Mouse (Mus musculus): ENCODE measurements around the gene Akap12.

Akap12 gene

GRCm38 (mm10) chr10:4284781-4285180 lies 18.6 kb downstream of the Akap12 start:
- no peak for DNase-seq (ENCODE audit: low read depth)

GRCm38 (mm10) chr10:4285752-4286151 lies 19.6 kb downstream of the Akap12 start:
- no peak for DNase-seq (ENCODE audit: low read depth)

- no peak for DNase-seq (ENCODE audit: low read depth)
Measured at GRCm38 (mm10) chr10:4289171-4289570, 23.0 kb downstream of the Akap12 start.

- no peak for DNase-seq (ENCODE audit: low read depth)
Measured at GRCm38 (mm10) chr10:4289636-4290035, 23.5 kb downstream of the Akap12 start.

- DNase-seq (ENCODE audit: low read depth) = no peak
Measured at GRCm38 (mm10) chr10:4290145-4290544, 24.0 kb downstream of the Akap12 start.

- no peak for DNase-seq (ENCODE audit: low read depth)
Measured at GRCm38 (mm10) chr10:4290561-4290960, 24.4 kb downstream of the Akap12 start.

GRCm38 (mm10) chr10:4293418-4293817 lies 27.2 kb downstream of the Akap12 start:
- DNase-seq (ENCODE audit: low read depth) = no peak

- DNase-seq (ENCODE audit: low read depth) = no peak
Measured at GRCm38 (mm10) chr10:4303558-4303957, 37.4 kb downstream of the Akap12 start.

- no peak for DNase-seq (ENCODE audit: low read depth)
Measured at GRCm38 (mm10) chr10:4323885-4324284, 57.7 kb downstream of the Akap12 start.

GRCm38 (mm10) chr10:4325562-4325961 lies 59.4 kb downstream of the Akap12 start:
- DNase-seq (ENCODE audit: low read depth) = no peak

GRCm38 (mm10) chr10:4327716-4328115 lies 61.5 kb downstream of the Akap12 start:
- no peak for DNase-seq (ENCODE audit: low read depth)

- DNase-seq (ENCODE audit: low read depth) = no peak
Measured at GRCm38 (mm10) chr10:4332228-4332979, 66.2 kb downstream of the Akap12 start.

- DNase-seq (ENCODE audit: low read depth) = peak; percentile 24
Measured at GRCm38 (mm10) chr10:4333319-4333718, 67.1 kb downstream of the Akap12 start.

GRCm38 (mm10) chr10:4334039-4334683 lies 68.0 kb downstream of the Akap12 start:
- peak; percentile 71 for DNase-seq (ENCODE audit: low read depth)

- no peak for DNase-seq (ENCODE audit: low read depth)
Measured at GRCm38 (mm10) chr10:4338863-4339461, 72.8 kb downstream of the Akap12 start.

GRCm38 (mm10) chr10:4341430-4341829 lies 75.2 kb downstream of the Akap12 start:
- peak; percentile 28 for DNase-seq (ENCODE audit: low read depth)

GRCm38 (mm10) chr10:4346489-4347135 lies 80.4 kb downstream of the Akap12 start:
- peak; percentile 88 for DNase-seq (ENCODE audit: low read depth)

GRCm38 (mm10) chr10:4347136-4347492 lies 80.9 kb downstream of the Akap12 start:
- DNase-seq (ENCODE audit: low read depth) = no peak

GRCm38 (mm10) chr10:4347591-4347990 lies 81.4 kb downstream of the Akap12 start:
- no peak for DNase-seq (ENCODE audit: low read depth)

GRCm38 (mm10) chr10:4354371-4355260 lies 88.4 kb downstream of the Akap12 start:
- no peak for DNase-seq (ENCODE audit: low read depth)

GRCm38 (mm10) chr10:4355882-4356451 lies 89.8 kb downstream of the Akap12 start:
- no peak for DNase-seq (ENCODE audit: low read depth)
